18 mouse cellular contexts compared by ENCODE assay signal in genomic region chr4:142411792-142412191, GRCm38 (mm10).
DNase-seq lines count a peak whose midpoint lies in the region; ATAC-seq and TF ChIP-seq lines count a peak whose summit lies in the region.
"Had no signal": no experiment of that assay in that cellular context is flagged by ENCODE, and none has a peak within 500 bp of the region (broad histone marks: within the 10 kb centered on the region; RNA-seq: fewer than 3 reads in every experiment).

No protein-coding gene starts in this region.

- ATAC-seq in forebrain, embryonic 13.5 days: no peak
- ATAC-seq in neural tube, embryonic 13.5 days (ENCODE audit: low read depth): no peak
- ATAC-seq in neural tube, embryonic 14.5 days (ENCODE audit: low read depth): no peak
- ATAC-seq: activated CD4-positive, CD25-positive, alpha-beta regulatory T cell, adult 4 months had no signal

- H3K4me1 ChIP-seq in forebrain, embryonic 13.5 days: peaks cover 60% of the 10 kb centered on the region
- peaks cover 15% of the 10 kb centered on the region for H3K4me1 ChIP-seq in forebrain, embryonic 10.5 days
- H3K4me1 ChIP-seq in neural tube, embryonic 13.5 days (replicated peaks): peaks cover 37% of the 10 kb centered on the region
- H3K4me1 ChIP-seq in neural tube, embryonic 14.5 days (ENCODE audit: control insufficient read depth, insufficient read depth, low read length): peaks cover 16% of the 10 kb centered on the region

- H3K4me2 ChIP-seq in forebrain, embryonic 13.5 days: no peak overlapping the region
- H3K4me2 ChIP-seq in neural tube, embryonic 13.5 days: no peak overlapping the region
- H3K4me2 ChIP-seq in neural tube, embryonic 14.5 days (ENCODE audit: low read depth, low read length): no peak overlapping the region
- H3K4me2 ChIP-seq: embryonic facial prominence, embryonic 15.5 days; neural tube, embryonic 12.5 days had no signal

- WGBS in forebrain, embryonic 13.5 days: 93% methylated on average over 5 of the region's 5 CpGs
- WGBS in forebrain, embryonic 10.5 days: 96% methylated on average over 5 of the region's 5 CpGs
- WGBS in neural tube, embryonic 13.5 days: 94% methylated on average over 5 of the region's 5 CpGs
- WGBS in neural tube, embryonic 14.5 days: 91% methylated on average over 5 of the region's 5 CpGs

- TF ChIP-seq CTCF in layer of hippocampus, adult 2 months (conservative IDR thresholded peaks at IDR 0.05): peak; percentile 50

- H3K9me3 ChIP-seq in forebrain, embryonic 13.5 days (replicated peaks): no peaks in the 10 kb centered on the region
- no peaks in the 10 kb centered on the region for H3K9me3 ChIP-seq in forebrain, embryonic 10.5 days
- H3K9me3 ChIP-seq in neural tube, embryonic 13.5 days: no peaks in the 10 kb centered on the region
- no peaks in the 10 kb centered on the region for H3K9me3 ChIP-seq in neural tube, embryonic 14.5 days (ENCODE audit: control insufficient read depth, low read length)
- H3K9me3 ChIP-seq: embryonic facial prominence, embryonic 15.5 days; limb, embryonic 15.5 days; neural tube, embryonic 12.5 days had no signal

- no peak overlapping the region for H3K4me3 ChIP-seq in forebrain, embryonic 13.5 days
- H3K4me3 ChIP-seq in forebrain, embryonic 10.5 days: no peak overlapping the region
- no peak overlapping the region for H3K4me3 ChIP-seq in layer of hippocampus, adult 2 months
- H3K4me3 ChIP-seq in neural tube, embryonic 13.5 days: no peak overlapping the region
- H3K4me3 ChIP-seq in neural tube, embryonic 14.5 days (ENCODE audit: low read depth, low read length): no peak overlapping the region
- H3K4me3 ChIP-seq: embryonic facial prominence, embryonic 15.5 days; limb, embryonic 15.5 days; neural tube, embryonic 12.5 days had no signal

- no peak overlapping the region for H3K9ac ChIP-seq in forebrain, embryonic 13.5 days
- H3K9ac ChIP-seq in neural tube, embryonic 13.5 days: no peak overlapping the region
- H3K9ac ChIP-seq in neural tube, embryonic 14.5 days (replicated peaks; ENCODE audit: low read depth, low read length): no peak overlapping the region
- H3K9ac ChIP-seq: embryonic facial prominence, embryonic 15.5 days; limb, embryonic 15.5 days; neural tube, embryonic 12.5 days had no signal

- H3K27ac ChIP-seq in forebrain, embryonic 13.5 days: peak overlapping the region; percentile 71
- H3K27ac ChIP-seq in forebrain, embryonic 10.5 days: no peak overlapping the region
- no peak overlapping the region for H3K27ac ChIP-seq in layer of hippocampus, adult 2 months
- H3K27ac ChIP-seq in neural tube, embryonic 13.5 days (replicated peaks): peak overlapping the region; percentile 64; the same call in 1 of the 2 replicates
- peak overlapping the region; percentile 55; the same call in 1 of the 2 replicates for H3K27ac ChIP-seq in neural tube, embryonic 14.5 days (ENCODE audit: low read depth, low read length)
- H3K27ac ChIP-seq: embryonic facial prominence, embryonic 15.5 days; neural tube, embryonic 12.5 days had no signal

- no peaks in the 10 kb centered on the region for H3K27me3 ChIP-seq in forebrain, embryonic 13.5 days
- H3K27me3 ChIP-seq in forebrain, embryonic 10.5 days (ENCODE audit: poor library complexity, severe bottlenecking): no peaks in the 10 kb centered on the region
- no peaks in the 10 kb centered on the region for H3K27me3 ChIP-seq in neural tube, embryonic 13.5 days
- no peaks in the 10 kb centered on the region for H3K27me3 ChIP-seq in neural tube, embryonic 14.5 days (ENCODE audit: control insufficient read depth, insufficient read depth, low read length)
- H3K27me3 ChIP-seq: CH12.LX; embryonic facial prominence, embryonic 15.5 days; limb, embryonic 15.5 days; neural tube, embryonic 12.5 days had no signal

- no peaks in the 10 kb centered on the region for H3K36me3 ChIP-seq in forebrain, embryonic 13.5 days (ENCODE audit: poor library complexity, severe bottlenecking)
- H3K36me3 ChIP-seq in forebrain, embryonic 10.5 days (replicated peaks): no peaks in the 10 kb centered on the region
- H3K36me3 ChIP-seq in neural tube, embryonic 13.5 days: no peaks in the 10 kb centered on the region
- H3K36me3 ChIP-seq in neural tube, embryonic 14.5 days (ENCODE audit: control insufficient read depth, insufficient read depth, low read length): no peaks in the 10 kb centered on the region
- H3K36me3 ChIP-seq: embryonic facial prominence, embryonic 15.5 days; limb, embryonic 15.5 days; neural tube, embryonic 12.5 days had no signal

- no peak for DNase-seq in forebrain, embryonic 10.5 days (ENCODE audit: extremely low spot score, low spot score)
- DNase-seq in layer of hippocampus, adult 2 months (ENCODE audit: low spot score in 2 of 2): no peak
- DNase-seq in layer of hippocampus, adult 9-10 months (ENCODE audit: low spot score): no peak
- no peak for DNase-seq in neural tube, embryonic 10.5 days (ENCODE audit: extremely low spot score, low spot score)
- no peak for DNase-seq in urinary bladder, postnatal 4 days (ENCODE audit: low spot score in 2 of 2)
- DNase-seq: adrenal gland, postnatal 14 days; embryo, embryonic 11 days; kidney, adult 2 months; lung, adult 18-20 months; thymus, adult 18-20 months had no signal

Comparison
In these comparisons a context has a peak if more than half of its experiments do, and no peak if none do; other contexts are left out.
1. H3K27ac ChIP-seq: peak in forebrain, embryonic 13.5 days (single experiment), neural tube, embryonic 13.5 days (single experiment) and neural tube, embryonic 14.5 days (single experiment); none in forebrain, embryonic 10.5 days (single experiment) and layer of hippocampus, adult 2 months (single experiment).